Mouse (Mus musculus) C2C12 (cell line): ENCODE measurements around the gene Cnot8.

Source experiments
- CEBPB ChIP-seq: IDR thresholded peaks from one replicate; pipeline ENCODE4 v1.6.1; 2011; ENCODE audit warnings: low read depth, mild to moderate bottlenecking, control low read depth, moderate library complexity
- CTCF ChIP-seq: IDR thresholded peaks from one replicate; pipeline ENCODE4 v1.5.1; 2011; ENCODE audit not compliant: control insufficient read depth, insufficient read depth, insufficient read length
- MAX ChIP-seq: IDR thresholded peaks from one replicate; pipeline ENCODE4 v1.6.1; 2011; ENCODE audit warnings: mild to moderate bottlenecking, control low read depth
- USF1 ChIP-seq: IDR thresholded peaks from one replicate; pipeline ENCODE4 v1.6.1; 2011; ENCODE audit warnings: low read depth, mild to moderate bottlenecking, control low read depth, moderate library complexity

DNA sequence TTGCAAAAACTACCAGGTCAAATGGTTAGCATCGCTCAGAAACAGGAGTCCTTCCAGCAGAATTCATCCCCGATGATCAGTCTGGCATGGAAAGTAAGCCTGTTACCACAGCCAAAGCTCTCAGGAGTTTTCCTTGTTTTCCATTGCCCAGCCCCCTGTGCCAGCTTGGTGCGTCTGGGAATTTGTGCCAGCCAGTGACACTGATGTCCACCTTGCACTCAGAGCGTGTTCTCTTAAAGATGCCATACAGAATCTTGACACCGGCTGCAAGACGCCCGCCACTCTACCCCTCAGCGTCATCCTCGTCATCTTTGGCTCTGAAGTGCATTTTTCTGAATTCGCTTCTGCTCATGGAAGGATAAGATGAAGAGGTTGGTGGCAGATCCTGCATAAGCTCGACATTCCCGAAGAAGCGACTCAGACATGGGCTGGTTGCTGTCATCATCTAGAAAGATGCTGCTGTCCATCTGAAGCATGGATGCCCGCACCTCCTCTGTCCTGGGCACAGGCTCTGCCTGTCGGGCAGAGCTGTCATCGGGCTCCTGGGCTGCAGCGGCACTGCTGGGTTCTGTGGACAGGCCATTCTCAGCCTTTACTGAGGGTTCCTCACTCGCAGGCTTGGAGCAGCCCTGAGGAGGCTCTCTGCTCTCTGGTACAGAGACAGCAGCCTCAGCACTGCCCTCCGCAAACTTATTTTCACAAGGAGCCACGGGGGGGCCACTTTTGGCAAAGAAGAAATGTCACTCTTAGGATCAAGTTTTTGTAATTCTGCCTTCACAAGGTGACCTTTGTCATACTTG is 6.9 kb upstream of the Cnot8 start:
- TF ChIP-seq CTCF: no peak
- TF ChIP-seq USF1: no peak
- TF ChIP-seq MAX: no peak
- no peak for TF ChIP-seq CEBPB
